Comparison of ENCODE assay signal across 9 mouse cellular contexts in genomic region chr4:154299541-154300271, GRCm38 (mm10). TPM values are rescaled to one million over a fixed set of nuclear protein-coding genes. Genes with fewer than 3 reads are reported as not detected.
DNase-seq lines count a peak whose midpoint lies in the region; ATAC-seq and TF ChIP-seq lines count a peak whose summit lies in the region.
"Had no signal": no experiment of that assay in that cellular context is flagged by ENCODE, and none has a peak within 500 bp of the region (broad histone marks: within the 10 kb centered on the region; RNA-seq: fewer than 3 reads in every experiment).

No protein-coding gene starts in this region.

- H3K36me3 ChIP-seq in embryonic facial prominence, embryonic 15.5 days: no peaks in the 10 kb centered on the region
- H3K36me3 ChIP-seq in liver, postnatal 0 days (replicated peaks; ENCODE audit: insufficient read depth, low read length): no peaks in the 10 kb centered on the region

- TF ChIP-seq EP300 in liver, postnatal 0 days (IDR thresholded peaks at IDR 0.05; ENCODE audit: low read depth): no peak

- WGBS in embryonic facial prominence, embryonic 15.5 days: under 1% methylated on average over 65 of the region's 66 CpGs
- WGBS in liver, postnatal 0 days (ENCODE audit: insufficient replicate concordance): 2% methylated on average over 59 of the region's 66 CpGs

- peak overlapping the region; percentile 19; the same call in 1 of the 2 replicates for H3K9ac ChIP-seq in embryonic facial prominence, embryonic 15.5 days
- no peak overlapping the region; the same call in 1 of the 2 replicates for H3K9ac ChIP-seq in liver, postnatal 0 days (replicated peaks)

- no peak overlapping the region for H3K27ac ChIP-seq in layer of hippocampus, adult 2 months
- no peak overlapping the region for H3K27ac ChIP-seq in embryonic facial prominence, embryonic 15.5 days (replicated peaks)
- no peak overlapping the region for H3K27ac ChIP-seq in liver, postnatal 0 days (ENCODE audit: low read depth)

- H3K4me3 ChIP-seq in layer of hippocampus, adult 2 months: peak overlapping the region; percentile 38
- peak overlapping the region; percentile 54 for H3K4me3 ChIP-seq in embryonic facial prominence, embryonic 15.5 days (replicated peaks)
- H3K4me3 ChIP-seq in liver, postnatal 0 days (ENCODE audit: low read depth, low read length): peak overlapping the region; percentile 48

- H3K4me2 ChIP-seq in embryonic facial prominence, embryonic 15.5 days (replicated peaks): peak overlapping the region; percentile 96
- H3K4me2 ChIP-seq in liver, postnatal 0 days (ENCODE audit: low read depth, low read length): peak overlapping the region; percentile 73

- ATAC-seq in embryonic facial prominence, embryonic 15.5 days (ENCODE audit: insufficient number of reproducible peaks, low FRiP score, low TSS enrichment, low read depth): peak; percentile 58
- peak; percentile 35; the same call in 1 of the 2 replicates for ATAC-seq in liver, postnatal 0 days
- ATAC-seq in frontal cortex, adult (ENCODE audit: low TSS enrichment): no peak
- ATAC-seq: Patski had no signal

- no peaks in the 10 kb centered on the region for H3K9me3 ChIP-seq in embryonic facial prominence, embryonic 15.5 days (replicated peaks)
- no peaks in the 10 kb centered on the region for H3K9me3 ChIP-seq in liver, postnatal 0 days (ENCODE audit: low read length)

- H3K4me1 ChIP-seq in embryonic facial prominence, embryonic 15.5 days: peaks cover 14% of the 10 kb centered on the region
- H3K4me1 ChIP-seq in liver, postnatal 0 days (ENCODE audit: insufficient read depth): peaks cover 10% of the 10 kb centered on the region

- no peak for DNase-seq in layer of hippocampus, adult 2 months (ENCODE audit: low spot score in 2 of 2)
- no peak for DNase-seq in layer of hippocampus, postnatal 10 days (ENCODE audit: low spot score in 2 of 2)
- peak; percentile 92 for DNase-seq in kidney, adult 11 months
- DNase-seq in liver, postnatal 0 days: peak; percentile 44
- peak; percentile 41 for DNase-seq in retina, postnatal 1 day
- DNase-seq in layer of hippocampus, adult 8-10 months (ENCODE audit: low spot score in 2 of 2): no peak

- peaks cover 29% of the 10 kb centered on the region for H3K27me3 ChIP-seq in embryonic facial prominence, embryonic 15.5 days
- H3K27me3 ChIP-seq in liver, postnatal 0 days (ENCODE audit: insufficient read depth, low read length): peaks cover 14% of the 10 kb centered on the region; the same call in 1 of the 2 replicates
- H3K27me3 ChIP-seq: Patski had no signal

- TF ChIP-seq CTCF in layer of hippocampus, adult 2 months (conservative IDR thresholded peaks at IDR 0.05): no peak
- no peak for TF ChIP-seq CTCF in liver, postnatal 0 days (IDR thresholded peaks at IDR 0.05; ENCODE audit: low read depth)

RNA-seq across cellular contexts. Expression of gene Arhgef16, which starts 1.8 kb away (rescaled TPM):
- total RNA-seq in layer of hippocampus, adult 2 months (2021): under 1 TPM; 0.18 to 0.42 TPM
- under 1 TPM in 1 of 2 experiments, not detected in 1; 0.41 TPM for total RNA-seq in layer of hippocampus, postnatal 10 days (2021)
- 7.5 and 7.7 TPM in 2 replicates for polyA plus RNA-seq in embryonic facial prominence, embryonic 15.5 days (2015; fragmentation: Nextera tagmentation; extraction: Ambion mirVana)
- polyA plus RNA-seq in liver, postnatal 0 days (2015; fragmentation: Nextera tagmentation; extraction: Ambion mirVana): 3.2 and 4.3 TPM in 2 replicates
- total RNA-seq in layer of hippocampus, adult 8-10 months (2022): 1 to 10 TPM in 3 of 4 experiments, under 1 TPM in 1; 0.63 to 2.0 (median 1.3) TPM

RNA-seq across cellular contexts. Expression of gene B230104I21Rik, which starts 36.2 kb away (rescaled TPM):
- under 1 TPM in 1 of 2 experiments, not detected in 1; 0.56 TPM for total RNA-seq in layer of hippocampus, adult 2 months (2021)
- total RNA-seq in layer of hippocampus, postnatal 10 days (2021): under 1 TPM in 1 of 2 experiments, not detected in 1; 0.40 TPM
- not detected in 2 replicates for polyA plus RNA-seq in embryonic facial prominence, embryonic 15.5 days (2015; fragmentation: Nextera tagmentation; extraction: Ambion mirVana)
- not detected in 2 replicates for polyA plus RNA-seq in liver, postnatal 0 days (2015; fragmentation: Nextera tagmentation; extraction: Ambion mirVana)
- under 1 TPM in 2 of 4 experiments, not detected in 2; 0.64 to 0.94 TPM for total RNA-seq in layer of hippocampus, adult 8-10 months (2022)
- polyA plus RNA-seq: Patski had no signal

Comparison
In these comparisons a context has a peak if more than half of its experiments do, and no peak if none do; other contexts are left out.
1. DNase-seq: peak in kidney, adult 11 months (single experiment), liver, postnatal 0 days (single experiment) and retina, postnatal 1 day (single experiment); none in layer of hippocampus, adult 2 months (0 of 2), layer of hippocampus, postnatal 10 days (0 of 2) and layer of hippocampus, adult 8-10 months (0 of 2).
2. Peak in every context shown above with its lines, with median percentiles within 50 percentile points of each other: H3K4me3 ChIP-seq.